Mouse (Mus musculus) embryo, embryonic 10.5 days (tissue): Measurements from ENCODE around the gene Ypel3.

Experiments
- DNase-seq: peaks from one replicate; pipeline ENCODE4 v3.0.0-alpha.2; 2015; ENCODE audit warnings: low spot score

The Ypel3 gene

GRCm38 (mm10) chr7:126815726-126816222, 39.0 kb downstream of the Ypel3 start:
- DNase-seq: no peak

- no peak for DNase-seq
Observed at GRCm38 (mm10) chr7:126816494-126816893, 39.7 kb downstream of the Ypel3 start.

GRCm38 (mm10) chr7:126817595-126817994, 40.8 kb downstream of the Ypel3 start:
- no peak for DNase-seq

GRCm38 (mm10) chr7:126818818-126819217, 42.1 kb downstream of the Ypel3 start:
- DNase-seq: no peak

- DNase-seq: peak; percentile 94
Observed at GRCm38 (mm10) chr7:126821835-126822511, 45.2 kb downstream of the Ypel3 start.

- DNase-seq: no peak
Observed at GRCm38 (mm10) chr7:126822741-126823140, 46.0 kb downstream of the Ypel3 start.

GRCm38 (mm10) chr7:126823202-126823711, 46.5 kb downstream of the Ypel3 start:
- peak; percentile 35 for DNase-seq

GRCm38 (mm10) chr7:126823940-126824339, 47.2 kb downstream of the Ypel3 start:
- no peak for DNase-seq

- DNase-seq: peak; percentile 66
Observed at GRCm38 (mm10) chr7:126825403-126825802, 48.6 kb downstream of the Ypel3 start.

- no peak for DNase-seq
Observed at GRCm38 (mm10) chr7:126825952-126826351, 49.2 kb downstream of the Ypel3 start.
